Mouse (Mus musculus) urinary bladder, postnatal 4 days (tissue): Measurements from ENCODE around the gene Neb.

Source experiments
- DNase-seq, 2 experiments: peaks; one replicate each; pipeline ENCODE4 v3.0.0; 2021 to 2022; ENCODE audit warnings: low spot score in 2 of 2

Gene Neb

GRCm38 (mm10) chr2:52374706-52375105 is 3.6 kb downstream of the Neb start:
- no peak for DNase-seq

- no peak for DNase-seq
These were observed 5.8 kb downstream of the Neb start for GRCm38 (mm10) chr2:52372480-52372879.

GRCm38 (mm10) chr2:52372080-52372479 is 6.2 kb downstream of the Neb start:
- DNase-seq, result no peak

- peak in 1 of 2 experiments; percentile 46 for DNase-seq
These were observed 7.2 kb downstream of the Neb start for GRCm38 (mm10) chr2:52371066-52371465.

- no peak for DNase-seq
These were observed 8.7 kb downstream of the Neb start for GRCm38 (mm10) chr2:52369622-52370021.

GRCm38 (mm10) chr2:52367665-52368064 is 10.6 kb downstream of the Neb start:
- DNase-seq, result no peak

- DNase-seq, result no peak
These were observed 11.0 kb downstream of the Neb start for GRCm38 (mm10) chr2:52367248-52367647.

GRCm38 (mm10) chr2:52361086-52361485 is 17.2 kb downstream of the Neb start:
- DNase-seq, result no peak

- DNase-seq, result no peak
These were observed 18.6 kb downstream of the Neb start for GRCm38 (mm10) chr2:52359722-52360121.

- no peak for DNase-seq
These were observed 20.1 kb downstream of the Neb start for GRCm38 (mm10) chr2:52358156-52358555.

GRCm38 (mm10) chr2:52351029-52351428 is 27.2 kb downstream of the Neb start:
- DNase-seq, result no peak

GRCm38 (mm10) chr2:52340990-52341389 is 37.3 kb downstream of the Neb start:
- DNase-seq, result no peak

- DNase-seq, result no peak
These were observed 42.7 kb downstream of the Neb start for GRCm38 (mm10) chr2:52335556-52335955.

- no peak for DNase-seq
These were observed 43.2 kb downstream of the Neb start for GRCm38 (mm10) chr2:52335087-52335486.

- no peak for DNase-seq
These were observed 44.7 kb downstream of the Neb start for GRCm38 (mm10) chr2:52333535-52333934.

- DNase-seq, result no peak
These were observed 46.5 kb downstream of the Neb start for GRCm38 (mm10) chr2:52331761-52332160.

- no peak for DNase-seq
These were observed 50.9 kb downstream of the Neb start for GRCm38 (mm10) chr2:52327244-52327815.

GRCm38 (mm10) chr2:52321866-52322265 is 56.4 kb downstream of the Neb start:
- DNase-seq, result no peak

- DNase-seq, result no peak
These were observed 58.1 kb downstream of the Neb start for GRCm38 (mm10) chr2:52320175-52320574.

GRCm38 (mm10) chr2:52319020-52319567 is 59.2 kb downstream of the Neb start:
- DNase-seq, result peak in 1 of 2 experiments; percentile 21

- no peak for DNase-seq
These were observed 60.8 kb downstream of the Neb start for GRCm38 (mm10) chr2:52317471-52317870.

- DNase-seq, result no peak
These were observed 62.5 kb downstream of the Neb start for GRCm38 (mm10) chr2:52315737-52316136.

GRCm38 (mm10) chr2:52314922-52315730 is 63.1 kb downstream of the Neb start:
- DNase-seq, result no peak
